Mouse (Mus musculus): ENCODE measurements around the gene Moxd1. TPM values are rescaled to one million over a fixed set of nuclear protein-coding genes. Genes with fewer than 3 reads are reported as not detected.

Moxd1 gene
- total and polyA plus RNA-seq, 2 experiments: not detected

DNA sequence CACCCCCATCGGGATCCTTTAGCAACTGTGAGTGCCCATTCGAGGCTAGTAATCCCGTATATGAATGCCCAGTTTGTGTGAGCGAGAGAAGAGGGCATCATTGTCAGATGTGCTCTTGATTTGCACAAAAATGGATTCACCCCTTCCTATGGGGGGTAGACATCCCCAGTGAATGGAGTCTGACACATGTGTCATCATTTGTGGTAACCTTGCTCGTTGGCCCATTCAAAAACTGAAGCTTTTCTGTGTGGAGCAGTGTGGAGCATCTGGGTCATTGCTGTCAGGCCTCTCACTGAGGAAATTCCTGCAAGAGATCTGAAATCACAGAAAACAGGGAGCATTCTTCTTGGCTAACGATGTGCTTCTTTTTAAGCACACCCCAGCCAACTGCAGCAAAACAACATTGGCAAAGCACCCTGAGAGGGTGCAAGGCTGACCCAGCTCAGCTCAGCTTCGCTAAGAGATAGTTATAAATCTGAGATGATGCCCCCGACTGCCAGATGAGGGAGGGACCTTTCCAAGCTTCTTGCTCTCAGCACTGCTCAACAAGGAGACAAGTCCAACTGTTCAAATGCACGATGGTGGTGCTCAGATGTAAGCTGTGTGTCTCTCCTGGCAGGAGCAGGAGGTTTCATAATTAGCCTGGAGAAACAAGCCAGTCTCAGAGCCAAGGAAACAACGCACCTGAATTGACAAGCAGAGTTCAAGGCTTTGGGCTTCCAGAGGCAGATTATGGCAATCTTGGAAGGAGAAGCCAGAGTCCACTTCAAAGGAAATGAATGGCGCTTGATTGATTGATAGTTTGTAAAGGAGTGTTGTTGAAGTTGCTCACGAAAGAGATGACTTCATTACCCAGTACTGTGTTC lies 5.2 kb downstream of the Moxd1 start:
- no peaks in the 10 kb centered on the region for H3K36me3 ChIP-seq (ENCODE audit: control insufficient read depth, insufficient read depth, low read length)

DNA sequence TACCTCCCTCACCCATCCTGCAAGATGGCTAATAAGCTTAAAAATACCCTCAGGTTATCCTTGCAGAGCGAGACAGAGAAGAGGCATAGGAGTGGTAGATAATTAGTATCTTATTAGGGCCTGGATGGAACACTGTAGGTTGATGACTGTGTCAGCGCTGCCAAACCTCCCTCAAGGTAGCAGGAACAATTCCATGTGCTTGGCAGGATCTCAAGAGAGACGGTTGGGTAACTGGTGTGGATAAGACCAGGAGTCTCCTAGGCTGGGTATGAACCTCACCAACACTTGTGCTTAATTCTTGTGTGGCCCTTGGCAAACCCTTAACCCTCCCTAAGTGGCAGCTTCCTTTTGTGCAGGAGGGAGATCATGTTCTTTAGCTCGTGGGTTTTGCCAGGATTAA lies 9.0 kb downstream of the Moxd1 start:
- H3K4me3 ChIP-seq (ENCODE audit: insufficient read depth, low read depth, low read length): no peak overlapping the region
- no peaks in the 10 kb centered on the region for H3K36me3 ChIP-seq (ENCODE audit: control insufficient read depth, insufficient read depth, low read length)
- H3K27ac ChIP-seq (replicated peaks; ENCODE audit: insufficient read depth, low read depth, low read length): no peak overlapping the region
- TF ChIP-seq POLR2A (IDR thresholded peaks at IDR 0.05; ENCODE audit: extremely low read depth, insufficient read depth, low read length): no peak
- no peak for TF ChIP-seq CTCF (IDR thresholded peaks at IDR 0.05; ENCODE audit: low read depth, low read length)
- H3K79me2 ChIP-seq (ENCODE audit: control insufficient read depth, insufficient read depth, low read length): no peaks in the 10 kb centered on the region
- 81% methylated on average over 4 of the region's 4 CpGs for WGBS
- DNase-seq (ENCODE audit: extremely low read depth, low read depth, low spot score): no peak
- no peaks in the 10 kb centered on the region for H3K27me3 ChIP-seq (ENCODE audit: control insufficient read depth, insufficient read depth, low read length)
- H3K4me1 ChIP-seq (ENCODE audit: control insufficient read depth, insufficient read depth, low read length): peaks cover 2% of the 10 kb centered on the region; the same call in 1 of the 2 replicates
- H3K9ac ChIP-seq (ENCODE audit: low read depth, low read length): no peak overlapping the region

More for the DNA sequence above, 5.2 kb downstream of the Moxd1 start:
- peaks cover 2% of the 10 kb centered on the region; the same call in 1 of the 2 replicates for H3K4me1 ChIP-seq (ENCODE audit: control insufficient read depth, insufficient read depth, low read length)
- no peak for TF ChIP-seq CTCF (IDR thresholded peaks at IDR 0.05; ENCODE audit: low read depth, low read length)
- TF ChIP-seq POLR2A (IDR thresholded peaks at IDR 0.05; ENCODE audit: extremely low read depth, insufficient read depth, low read length): no peak
- DNase-seq (ENCODE audit: extremely low read depth, low read depth, low spot score): no peak
- H3K9ac ChIP-seq (ENCODE audit: low read depth, low read length): no peak overlapping the region
- no peaks in the 10 kb centered on the region for H3K79me2 ChIP-seq (ENCODE audit: control insufficient read depth, insufficient read depth, low read length)
- H3K27ac ChIP-seq (replicated peaks; ENCODE audit: insufficient read depth, low read depth, low read length): no peak overlapping the region
- peaks cover 4% of the 10 kb centered on the region for H3K27me3 ChIP-seq (ENCODE audit: control insufficient read depth, insufficient read depth, low read length)
- H3K4me3 ChIP-seq (ENCODE audit: insufficient read depth, low read depth, low read length): no peak overlapping the region
- 53% methylated on average over 12 of the region's 12 CpGs for WGBS

DNA sequence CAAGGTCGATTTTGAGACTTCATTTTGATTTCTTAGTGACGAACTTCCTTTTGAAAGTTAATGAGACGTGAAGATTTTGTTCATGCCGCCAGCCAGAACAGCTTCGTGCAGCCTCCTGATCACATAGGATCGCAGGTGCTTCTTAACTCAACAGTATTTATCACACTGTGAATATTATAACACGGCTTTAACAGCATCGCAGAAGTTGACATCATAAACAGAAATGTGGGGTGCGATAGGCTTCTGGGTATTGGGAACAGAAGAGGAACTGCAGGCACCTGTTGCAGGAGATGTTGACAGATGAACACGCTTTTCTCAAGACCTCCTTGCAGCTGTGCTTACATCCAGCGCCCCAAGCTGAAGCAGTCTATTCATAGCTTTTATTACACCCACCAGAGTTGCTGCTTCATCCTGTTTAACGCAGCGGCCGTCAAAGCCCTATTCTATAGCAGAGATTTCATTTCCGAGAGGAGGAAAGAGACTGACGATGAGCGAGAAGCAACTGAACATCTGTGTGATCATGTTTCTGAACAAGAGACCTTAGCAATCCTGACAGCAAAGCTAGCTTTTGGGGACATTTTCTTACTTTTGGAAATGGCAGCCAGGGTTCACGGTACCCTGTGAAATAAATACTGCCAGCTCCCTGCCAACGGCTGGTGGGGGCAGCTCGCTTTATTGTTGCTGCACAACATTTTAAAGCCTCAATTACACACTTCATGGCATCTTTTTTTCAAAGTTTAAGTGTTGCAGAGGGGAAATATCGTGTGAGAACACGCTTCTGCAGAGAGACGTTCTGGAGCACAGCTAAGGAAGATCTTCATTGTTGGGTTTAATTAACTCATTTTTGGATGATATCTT lies 12.3 kb downstream of the Moxd1 start:
- no peak for DNase-seq (ENCODE audit: extremely low read depth, low read depth, low spot score)
- H3K27ac ChIP-seq (replicated peaks; ENCODE audit: insufficient read depth, low read depth, low read length): no peak overlapping the region

GRCm38 (mm10) chr10:24246815-24247214 lies 23.5 kb downstream of the Moxd1 start:
- peak; percentile 58 for DNase-seq (ENCODE audit: extremely low read depth, low read depth, low spot score)
- Histone ChIP-seq H3K9ac (ENCODE audit: low read depth, low read length) (no peak overlapping the region), H3K79me2 (ENCODE audit: control insufficient read depth, insufficient read depth, low read length) (no peaks in the 10 kb centered on the region), H3K4me1 (ENCODE audit: control insufficient read depth, insufficient read depth, low read length) (no peaks in the 10 kb centered on the region), H3K27me3 (ENCODE audit: control insufficient read depth, insufficient read depth, low read length) (no peaks in the 10 kb centered on the region), H3K27ac (replicated peaks; ENCODE audit: insufficient read depth, low read depth, low read length) (no peak overlapping the region), H3K4me3 (ENCODE audit: insufficient read depth, low read depth, low read length) (no peak overlapping the region), H3K36me3 (ENCODE audit: control insufficient read depth, insufficient read depth, low read length) (no peaks in the 10 kb centered on the region)
- TF ChIP-seq CTCF (IDR thresholded peaks at IDR 0.05; ENCODE audit: low read depth, low read length) (no peak), POLR2A (IDR thresholded peaks at IDR 0.05; ENCODE audit: extremely low read depth, insufficient read depth, low read length) (no peak)
- 34% methylated on average over 4 of the region's 4 CpGs for WGBS

More for the DNA sequence above, 12.3 kb downstream of the Moxd1 start:
- H3K9ac ChIP-seq (ENCODE audit: low read depth, low read length): no peak overlapping the region
- H3K79me2 ChIP-seq (ENCODE audit: control insufficient read depth, insufficient read depth, low read length): no peaks in the 10 kb centered on the region
- no peaks in the 10 kb centered on the region for H3K27me3 ChIP-seq (ENCODE audit: control insufficient read depth, insufficient read depth, low read length)
- H3K4me3 ChIP-seq (ENCODE audit: insufficient read depth, low read depth, low read length): no peak overlapping the region
- TF ChIP-seq CTCF (IDR thresholded peaks at IDR 0.05; ENCODE audit: low read depth, low read length): no peak
- H3K4me1 ChIP-seq (ENCODE audit: control insufficient read depth, insufficient read depth, low read length): no peaks in the 10 kb centered on the region
- no peaks in the 10 kb centered on the region for H3K36me3 ChIP-seq (ENCODE audit: control insufficient read depth, insufficient read depth, low read length)
- 85% methylated on average over 23 of the region's 23 CpGs for WGBS

- no peak overlapping the region for H3K4me3 ChIP-seq (ENCODE audit: insufficient read depth, low read depth, low read length)
- TF ChIP-seq POLR2A (IDR thresholded peaks at IDR 0.05; ENCODE audit: extremely low read depth, insufficient read depth, low read length): no peak
These were observed 24.8 kb downstream of the Moxd1 start for GRCm38 (mm10) chr10:24248116-24248515.

More at GRCm38 (mm10) chr10:24248116-24248515, 24.8 kb downstream of the Moxd1 start:
- Histone ChIP-seq H3K27ac (replicated peaks; ENCODE audit: insufficient read depth, low read depth, low read length) (no peak overlapping the region), H3K27me3 (ENCODE audit: control insufficient read depth, insufficient read depth, low read length) (no peaks in the 10 kb centered on the region), H3K4me1 (ENCODE audit: control insufficient read depth, insufficient read depth, low read length) (no peaks in the 10 kb centered on the region), H3K79me2 (ENCODE audit: control insufficient read depth, insufficient read depth, low read length) (no peaks in the 10 kb centered on the region), H3K9ac (ENCODE audit: low read depth, low read length) (no peak overlapping the region), H3K36me3 (ENCODE audit: control insufficient read depth, insufficient read depth, low read length) (no peaks in the 10 kb centered on the region)
- no peak for DNase-seq (ENCODE audit: extremely low read depth, low read depth, low spot score)
